Mouse (Mus musculus): ENCODE data around the gene Fam198b. TPM values are rescaled to one million over a fixed set of nuclear protein-coding genes. Genes with fewer than 3 reads are reported as not detected.

Fam198b gene
- polyA plus RNA-seq, 1 experiment from 2014 or later: 11.7 TPM

GRCm38 (mm10) chr3:79858221-79858620 lies 26.1 kb upstream of the Fam198b start:
- Histone ChIP-seq H3K4me1 (no peaks in the 10 kb centered on the region), H3K9ac (no peak overlapping the region), H3K4me3 (no peak overlapping the region), H3K36me3 (no peaks in the 10 kb centered on the region), H3K27me3 (no peaks in the 10 kb centered on the region), H3K27ac (no peak overlapping the region), H3K4me2 (replicated peaks) (no peak overlapping the region), H3K9me3 (no peaks in the 10 kb centered on the region)
- WGBS: 85% methylated on average over 3 of the region's 3 CpGs
- ATAC-seq (ENCODE audit: low FRiP score, low read depth): no peak

GRCm38 (mm10) chr3:79864824-79865223 lies 19.5 kb upstream of the Fam198b start:
- Histone ChIP-seq H3K27ac (no peak overlapping the region), H3K27me3 (no peaks in the 10 kb centered on the region), H3K4me1 (no peaks in the 10 kb centered on the region), H3K9me3 (no peaks in the 10 kb centered on the region), H3K4me3 (no peak overlapping the region), H3K4me2 (replicated peaks) (no peak overlapping the region), H3K9ac (no peak overlapping the region), H3K36me3 (no peaks in the 10 kb centered on the region)
- no peak for ATAC-seq (ENCODE audit: low FRiP score, low read depth)
- WGBS: 28% methylated on average over 7 of the region's 7 CpGs

- H3K4me1 ChIP-seq: no peaks in the 10 kb centered on the region
- no peaks in the 10 kb centered on the region for H3K27me3 ChIP-seq
- H3K9me3 ChIP-seq: no peaks in the 10 kb centered on the region
- H3K27ac ChIP-seq: no peak overlapping the region
- ATAC-seq (ENCODE audit: low FRiP score, low read depth): no peak
- H3K9ac ChIP-seq: no peak overlapping the region
- WGBS: 87% methylated on average over 3 of the region's 3 CpGs
- no peaks in the 10 kb centered on the region for H3K36me3 ChIP-seq
- no peak overlapping the region for H3K4me3 ChIP-seq
- H3K4me2 ChIP-seq (replicated peaks): no peak overlapping the region
These were observed 18.2 kb upstream of the Fam198b start for GRCm38 (mm10) chr3:79866089-79866488.

GRCm38 (mm10) chr3:79866526-79866925 lies 17.8 kb upstream of the Fam198b start:
- no peaks in the 10 kb centered on the region for H3K36me3 ChIP-seq

GRCm38 (mm10) chr3:79867121-79867709 lies 17.1 kb upstream of the Fam198b start:
- Histone ChIP-seq H3K27me3 (no peaks in the 10 kb centered on the region), H3K4me1 (no peaks in the 10 kb centered on the region), H3K9ac (no peak overlapping the region), H3K27ac (no peak overlapping the region), H3K9me3 (no peaks in the 10 kb centered on the region), H3K36me3 (no peaks in the 10 kb centered on the region), H3K4me2 (replicated peaks) (no peak overlapping the region), H3K4me3 (no peak overlapping the region)
- no peak for ATAC-seq (ENCODE audit: low FRiP score, low read depth)
- 58% methylated on average over 1 of the region's 1 CpGs for WGBS

More at GRCm38 (mm10) chr3:79866526-79866925, 17.8 kb upstream of the Fam198b start:
- H3K4me1 ChIP-seq: no peaks in the 10 kb centered on the region
- H3K4me3 ChIP-seq: no peak overlapping the region
- H3K27ac ChIP-seq: no peak overlapping the region
- no peak overlapping the region for H3K4me2 ChIP-seq (replicated peaks)
- no peaks in the 10 kb centered on the region for H3K27me3 ChIP-seq
- H3K9me3 ChIP-seq: no peaks in the 10 kb centered on the region
- H3K9ac ChIP-seq: no peak overlapping the region
- no peak for ATAC-seq (ENCODE audit: low FRiP score, low read depth)
- 89% methylated on average over 9 of the region's 9 CpGs for WGBS

- Histone ChIP-seq H3K4me3 (no peak overlapping the region), H3K27me3 (no peaks in the 10 kb centered on the region), H3K4me2 (replicated peaks) (no peak overlapping the region), H3K9ac (no peak overlapping the region), H3K4me1 (0 out of 2 replicates have a peak, but pooled peaks cover 4% of the 10 kb centered on the region), H3K27ac (no peak overlapping the region), H3K9me3 (no peaks in the 10 kb centered on the region), H3K36me3 (no peaks in the 10 kb centered on the region)
- ATAC-seq (ENCODE audit: low FRiP score, low read depth): no peak
- WGBS: 86% methylated on average over 5 of the region's 5 CpGs
These were observed 8.9 kb upstream of the Fam198b start for GRCm38 (mm10) chr3:79875471-79875870.

GRCm38 (mm10) chr3:79878350-79878749 lies 6.0 kb upstream of the Fam198b start:
- no peaks in the 10 kb centered on the region for H3K9me3 ChIP-seq
- H3K4me3 ChIP-seq: no peak overlapping the region
- H3K9ac ChIP-seq: no peak overlapping the region
- WGBS: 56% methylated on average over 3 of the region's 3 CpGs
- no peak overlapping the region for H3K4me2 ChIP-seq (replicated peaks)
- ATAC-seq (ENCODE audit: low FRiP score, low read depth): no peak
- H3K27ac ChIP-seq: no peak overlapping the region
- H3K36me3 ChIP-seq: no peaks in the 10 kb centered on the region
- H3K27me3 ChIP-seq: no peaks in the 10 kb centered on the region
- H3K4me1 ChIP-seq: 0 out of 2 replicates have a peak, but pooled peaks cover 4% of the 10 kb centered on the region

- H3K9ac ChIP-seq: no peak overlapping the region
- H3K27ac ChIP-seq: no peak overlapping the region
- H3K4me2 ChIP-seq (replicated peaks): peak overlapping the region; percentile 14; the same call in 1 of the 2 replicates
These were observed 5.1 kb upstream of the Fam198b start for GRCm38 (mm10) chr3:79879246-79879645.

GRCm38 (mm10) chr3:79881645-79882044 lies 2.7 kb upstream of the Fam198b start:
- WGBS: 61% methylated on average over 2 of the region's 2 CpGs
- no peak overlapping the region for H3K9ac ChIP-seq
- no peaks in the 10 kb centered on the region for H3K27me3 ChIP-seq
- no peak for ATAC-seq (ENCODE audit: low FRiP score, low read depth)
- no peak overlapping the region for H3K4me3 ChIP-seq
- H3K27ac ChIP-seq: no peak overlapping the region
- no peaks in the 10 kb centered on the region for H3K9me3 ChIP-seq
- H3K4me2 ChIP-seq (replicated peaks): no peak overlapping the region
- no peaks in the 10 kb centered on the region for H3K36me3 ChIP-seq
- peaks cover 19% of the 10 kb centered on the region for H3K4me1 ChIP-seq

More at GRCm38 (mm10) chr3:79879246-79879645, 5.1 kb upstream of the Fam198b start:
- 29% methylated on average over 9 of the region's 9 CpGs for WGBS
- no peaks in the 10 kb centered on the region for H3K36me3 ChIP-seq
- no peak overlapping the region for H3K4me3 ChIP-seq
- no peaks in the 10 kb centered on the region for H3K9me3 ChIP-seq
- no peaks in the 10 kb centered on the region for H3K27me3 ChIP-seq
- H3K4me1 ChIP-seq: peaks cover 4% of the 10 kb centered on the region; the same call in 1 of the 2 replicates
- no peak for ATAC-seq (ENCODE audit: low FRiP score, low read depth)

- no peaks in the 10 kb centered on the region for H3K27me3 ChIP-seq
- no peaks in the 10 kb centered on the region for H3K36me3 ChIP-seq
- WGBS: 48% methylated on average over 7 of the region's 7 CpGs
- H3K9ac ChIP-seq: no peak overlapping the region
- no peak overlapping the region for H3K27ac ChIP-seq
- no peak overlapping the region for H3K4me3 ChIP-seq
- no peaks in the 10 kb centered on the region for H3K9me3 ChIP-seq
- peaks cover 27% of the 10 kb centered on the region for H3K4me1 ChIP-seq
- H3K4me2 ChIP-seq (replicated peaks): no peak overlapping the region
- ATAC-seq (ENCODE audit: low FRiP score, low read depth): no peak
These were observed 1.2 kb upstream of the Fam198b start for GRCm38 (mm10) chr3:79883092-79883491.

GRCm38 (mm10) chr3:79884761-79885189 lies 442 bp downstream of the Fam198b start:
- WGBS: 5% methylated on average over 9 of the region's 9 CpGs
- H3K4me2 ChIP-seq (replicated peaks): peak overlapping the region; percentile 57
- 0 out of 2 replicates have a peak overlapping the region, but pooled peaks have one; percentile 15 for H3K9ac ChIP-seq
- H3K27ac ChIP-seq: 0 out of 2 replicates have a peak overlapping the region, but pooled peaks have one; percentile 8
- peak overlapping the region; percentile 33 for H3K4me3 ChIP-seq
- no peaks in the 10 kb centered on the region for H3K27me3 ChIP-seq
- H3K9me3 ChIP-seq: no peaks in the 10 kb centered on the region
- H3K36me3 ChIP-seq: no peaks in the 10 kb centered on the region
- peaks cover 23% of the 10 kb centered on the region for H3K4me1 ChIP-seq
- ATAC-seq (ENCODE audit: low FRiP score, low read depth): peak; percentile 38; the same call in 1 of the 2 replicates

GRCm38 (mm10) chr3:79885686-79886356 lies 1.5 kb downstream of the Fam198b start:
- ATAC-seq (ENCODE audit: low FRiP score, low read depth): peak; percentile 10; the same call in 1 of the 2 replicates
- peak overlapping the region; percentile 65 for H3K4me2 ChIP-seq (replicated peaks)
- WGBS: 5% methylated on average over 19 of the region's 19 CpGs
- H3K9me3 ChIP-seq: no peaks in the 10 kb centered on the region
- peak overlapping the region; percentile 69 for H3K27ac ChIP-seq
- H3K27me3 ChIP-seq: no peaks in the 10 kb centered on the region
- H3K4me3 ChIP-seq: peak overlapping the region; percentile 41
- peak overlapping the region; percentile 53 for H3K9ac ChIP-seq
- H3K4me1 ChIP-seq: peaks cover 23% of the 10 kb centered on the region
- H3K36me3 ChIP-seq: no peaks in the 10 kb centered on the region
